Mouse (Mus musculus): ENCODE results near the gene Gm20388.

- TF ChIP-seq EP300 (IDR thresholded peaks at IDR 0.05; ENCODE audit: low read depth), result no peak
- no peak for TF ChIP-seq CTCF (IDR thresholded peaks at IDR 0.05; ENCODE audit: low read depth)
These were observed 985.0 kb downstream of the Gm20388 start for GRCm38 (mm10) chr8:120895600-120895999.

Data from liver, embryonic 14.5 days (tissue).